Mouse (Mus musculus) G1E-ER4 (cell line): ENCODE results near the gene Plcb1. TPM values are rescaled to one million over a fixed set of nuclear protein-coding genes. Genes with fewer than 3 reads are reported as not detected.

Source experiments
- GATA1 ChIP-seq: IDR thresholded peaks from one replicate; pipeline ENCODE4 v1.8.0; 2012; ENCODE audit warnings: low read length, inconsistent platforms
- polyA plus RNA-seq: library from polyadenylated mRNA; stranded (reverse); fragments of >175 nt; gene quantifications from 2 replicates; pipeline ENCODE4 v1.2.3, GENCODE M21; 2012

The Plcb1 gene
- polyA plus RNA-seq, 1 experiment, result not detected

DNA sequence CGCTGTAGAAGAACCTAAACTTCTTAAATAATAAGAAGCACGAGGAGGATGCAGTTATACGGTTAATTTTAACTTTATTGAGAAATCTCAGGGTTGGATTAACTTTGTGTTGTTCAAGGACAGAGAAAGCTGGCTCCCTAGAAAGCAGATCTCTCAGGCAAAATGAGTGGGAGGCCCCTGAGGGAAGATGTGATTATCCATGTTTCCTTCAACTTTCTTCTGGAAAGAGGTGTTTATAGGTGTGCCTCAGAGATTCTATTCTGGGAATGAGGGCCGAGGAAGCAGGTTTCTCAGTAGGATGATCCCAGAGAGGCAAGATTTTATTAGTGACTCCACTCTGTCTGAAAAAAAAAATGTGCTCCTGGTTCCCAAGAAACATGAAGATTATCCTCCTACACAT lies 180.3 kb downstream of the Plcb1 start:
- TF ChIP-seq GATA1, result no peak

DNA sequence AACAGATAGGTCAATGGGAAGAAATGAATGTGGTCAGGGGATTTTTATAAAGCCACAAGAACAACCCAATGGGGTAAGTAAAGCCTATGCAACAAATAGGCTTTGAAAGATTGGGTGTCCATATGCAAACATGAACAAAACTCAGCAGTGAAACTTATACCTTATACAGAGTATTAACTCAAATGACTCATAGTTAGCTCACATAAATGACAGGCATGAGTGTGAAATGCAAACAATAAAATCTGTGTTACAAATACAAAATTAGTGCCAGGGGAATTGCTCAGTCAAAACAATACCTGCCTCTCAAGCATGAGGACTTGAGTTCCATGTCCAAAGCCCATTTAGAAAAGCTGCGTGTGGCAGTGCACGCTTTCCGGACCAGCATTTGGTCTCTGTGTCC lies 182.5 kb downstream of the Plcb1 start:
- no peak for TF ChIP-seq GATA1

DNA sequence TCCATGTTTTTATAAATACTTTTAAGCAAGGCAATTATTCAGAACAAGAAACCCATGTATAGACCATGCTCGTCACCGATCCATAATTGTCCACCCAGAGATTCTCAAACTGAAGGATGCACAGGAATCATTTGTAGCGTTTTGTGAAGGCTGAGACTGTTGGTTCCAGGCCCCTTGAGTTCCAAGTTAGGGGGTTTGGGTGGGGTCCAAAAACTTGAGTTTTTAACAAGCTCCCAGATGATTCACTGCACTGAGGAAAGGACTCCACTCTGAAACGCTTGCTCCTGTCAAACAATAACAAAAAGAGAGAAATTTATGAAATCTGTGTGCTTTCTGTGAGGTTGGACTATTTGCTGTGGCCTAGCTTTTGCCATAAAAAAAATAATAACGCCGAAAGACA lies 186.5 kb downstream of the Plcb1 start:
- TF ChIP-seq GATA1, result no peak

DNA sequence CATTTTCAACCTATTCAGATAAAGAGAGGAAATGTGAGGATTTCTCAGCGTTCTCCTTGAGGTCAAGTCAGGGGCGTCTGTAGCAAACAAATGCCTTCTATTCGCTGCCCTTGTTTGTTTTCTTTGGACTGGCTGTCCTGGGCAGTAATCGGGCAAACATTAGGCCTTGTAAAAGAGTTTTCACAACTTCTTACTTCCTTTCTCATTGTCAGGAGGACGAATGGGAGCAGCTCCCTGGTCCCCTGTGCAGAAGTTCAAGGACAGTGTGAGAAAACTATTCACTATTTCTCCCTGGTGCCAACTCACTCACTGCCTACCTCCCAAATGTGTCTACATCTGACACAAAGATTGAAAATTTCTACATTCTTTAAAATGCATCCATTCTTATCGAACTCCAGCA lies 188.8 kb downstream of the Plcb1 start:
- no peak for TF ChIP-seq GATA1

DNA sequence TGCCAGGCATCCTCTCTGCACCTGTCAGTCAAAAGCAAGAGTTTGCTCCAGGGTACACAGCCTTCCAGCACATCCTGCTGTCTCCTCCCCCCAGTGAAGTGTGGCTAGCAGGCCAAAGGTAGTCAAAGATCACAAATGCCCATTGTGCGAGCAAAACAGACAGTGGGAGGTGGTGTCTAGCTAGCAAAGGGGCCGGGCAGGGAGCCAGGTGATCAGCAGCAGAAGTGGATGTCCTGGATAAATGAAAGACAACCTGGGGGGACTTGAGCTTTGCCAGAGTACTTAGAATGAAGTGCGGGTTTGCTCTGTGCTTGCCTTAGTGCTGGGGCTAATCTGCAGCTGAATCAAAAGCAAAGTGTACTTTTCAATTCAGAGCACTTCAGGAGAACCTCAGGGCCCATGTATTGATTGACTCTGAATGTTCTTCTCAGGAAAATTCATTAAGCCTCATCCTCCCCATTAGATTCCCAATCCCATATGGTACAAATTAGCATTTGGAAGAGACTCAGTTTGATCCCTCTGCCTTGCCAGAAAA lies 191.0 kb downstream of the Plcb1 start:
- no peak for TF ChIP-seq GATA1

DNA sequence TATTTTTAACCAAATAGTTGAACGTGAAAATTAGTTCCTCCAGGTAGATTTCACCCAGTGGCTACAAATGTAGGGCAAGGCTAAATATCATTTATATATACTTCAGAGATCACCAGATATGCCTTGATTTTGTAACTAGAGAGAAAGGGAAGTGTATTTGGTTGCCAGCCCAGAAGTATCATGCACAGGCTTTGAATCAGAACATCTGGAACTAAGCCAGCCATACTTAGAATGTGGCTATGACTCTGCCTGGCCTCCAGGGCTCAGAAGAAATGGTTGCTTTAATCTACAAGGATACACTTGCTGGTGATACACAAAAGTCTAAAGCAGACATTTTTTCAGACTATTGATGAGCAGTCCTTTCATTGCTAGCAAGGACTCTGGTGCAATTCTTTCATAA lies 191.8 kb downstream of the Plcb1 start:
- TF ChIP-seq GATA1, result no peak

DNA sequence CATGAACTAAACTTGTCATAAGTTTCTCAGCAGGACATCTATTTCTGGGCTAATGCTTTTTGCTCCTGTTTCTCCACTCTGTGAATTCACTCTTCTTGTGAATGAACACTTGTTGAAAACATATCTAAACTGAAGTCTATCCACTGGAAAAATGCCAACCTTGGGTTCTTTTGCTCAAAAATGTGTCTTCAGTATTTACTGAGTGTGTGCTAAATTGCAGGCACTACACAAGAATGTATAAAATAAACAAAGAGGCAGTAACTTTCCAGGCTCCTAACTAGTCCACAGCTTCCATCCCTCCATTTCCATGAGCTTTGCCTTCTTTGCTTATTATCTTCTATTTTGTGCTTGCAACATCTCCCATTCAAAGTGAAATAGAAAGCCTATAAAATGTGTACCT lies 195.5 kb downstream of the Plcb1 start:
- TF ChIP-seq GATA1, result no peak

DNA sequence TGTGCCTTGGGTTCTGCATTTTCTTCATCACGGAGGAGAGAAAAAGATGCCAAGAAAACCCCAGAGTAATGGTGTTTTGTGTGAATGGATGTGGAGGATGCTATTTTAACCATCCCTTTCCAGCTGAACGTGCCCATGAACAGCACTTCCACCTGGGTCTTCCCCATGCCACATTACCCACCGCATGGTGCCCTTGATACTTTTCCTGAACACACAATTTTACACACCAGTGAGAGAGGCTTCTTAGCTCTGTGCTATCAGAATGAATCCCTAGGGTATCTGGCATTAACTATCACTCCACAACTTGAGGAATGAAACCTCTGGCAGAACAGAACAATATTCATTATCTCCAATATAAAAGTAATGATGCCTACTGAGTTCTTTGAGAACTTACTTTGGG lies 199.0 kb downstream of the Plcb1 start:
- TF ChIP-seq GATA1, result no peak

DNA sequence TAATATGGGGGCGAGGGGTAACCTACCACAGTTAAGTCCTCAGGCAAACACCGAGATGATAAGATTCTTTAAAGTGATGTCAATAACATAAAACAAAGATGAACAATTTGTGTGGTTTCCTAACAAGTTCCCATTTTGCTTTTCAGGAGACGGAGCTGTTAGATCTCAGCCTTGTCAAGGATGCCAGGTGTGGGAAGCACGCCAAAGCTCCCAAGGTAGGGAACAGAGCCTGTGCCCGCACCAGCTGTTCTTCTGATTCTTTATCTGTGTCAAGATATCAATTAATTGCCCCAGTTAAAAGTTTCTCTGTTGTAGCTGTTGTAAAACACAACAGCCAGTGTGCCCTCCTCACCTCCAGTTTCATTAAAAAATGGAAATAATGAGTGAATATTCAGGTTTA lies 202.1 kb downstream of the Plcb1 start:
- no peak for TF ChIP-seq GATA1

DNA sequence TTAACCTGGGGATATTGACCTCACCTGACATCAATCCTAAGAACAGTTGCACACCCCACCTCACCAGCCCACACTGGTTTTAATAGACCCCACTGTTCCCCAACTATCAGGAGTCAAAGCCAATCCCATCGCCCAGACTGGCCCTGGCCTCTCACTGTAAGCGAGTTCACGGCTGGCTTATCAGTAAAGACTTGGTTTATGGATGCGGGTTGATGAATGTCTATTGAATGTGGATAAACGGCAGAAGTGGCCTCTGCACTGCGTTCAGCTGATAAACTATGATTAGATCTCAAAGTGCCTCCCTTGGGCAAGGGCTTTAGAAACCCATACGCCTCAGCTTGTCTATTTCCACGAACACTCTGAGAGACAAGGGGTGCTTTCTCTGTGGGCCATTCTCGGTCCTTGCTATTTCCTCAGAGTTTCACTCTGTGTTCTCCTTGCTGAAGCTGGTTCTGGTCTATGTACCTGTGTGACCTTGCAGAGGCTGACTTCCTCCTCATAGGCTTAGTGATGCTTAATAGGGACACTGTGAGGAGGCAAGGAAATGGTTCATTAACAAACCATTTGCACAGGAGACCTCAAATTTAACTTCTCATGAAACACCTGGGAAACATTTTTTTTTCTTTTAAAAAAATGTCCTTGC lies 203.9 kb downstream of the Plcb1 start:
- peak; percentile 64 for TF ChIP-seq GATA1

DNA sequence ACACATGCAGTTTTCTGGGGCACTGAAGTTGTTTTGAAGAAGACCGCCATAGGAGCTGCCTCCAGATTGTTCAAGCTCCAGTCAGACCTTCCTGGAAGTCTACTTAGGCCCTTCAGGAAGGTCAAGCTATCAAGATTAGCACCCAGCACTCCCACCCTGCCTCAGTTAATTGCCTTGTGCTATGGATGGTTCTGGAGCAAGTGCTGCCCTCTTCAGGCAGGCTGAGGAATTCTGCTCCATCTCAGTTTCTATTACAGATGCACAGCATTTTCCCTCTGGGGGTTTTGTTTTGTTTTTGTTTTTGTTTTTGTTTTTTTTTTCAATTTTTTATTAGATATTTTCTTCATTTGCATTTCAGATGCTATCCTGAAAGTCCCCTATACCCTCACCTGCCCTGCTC lies 221.3 kb downstream of the Plcb1 start:
- TF ChIP-seq GATA1, result no peak

DNA sequence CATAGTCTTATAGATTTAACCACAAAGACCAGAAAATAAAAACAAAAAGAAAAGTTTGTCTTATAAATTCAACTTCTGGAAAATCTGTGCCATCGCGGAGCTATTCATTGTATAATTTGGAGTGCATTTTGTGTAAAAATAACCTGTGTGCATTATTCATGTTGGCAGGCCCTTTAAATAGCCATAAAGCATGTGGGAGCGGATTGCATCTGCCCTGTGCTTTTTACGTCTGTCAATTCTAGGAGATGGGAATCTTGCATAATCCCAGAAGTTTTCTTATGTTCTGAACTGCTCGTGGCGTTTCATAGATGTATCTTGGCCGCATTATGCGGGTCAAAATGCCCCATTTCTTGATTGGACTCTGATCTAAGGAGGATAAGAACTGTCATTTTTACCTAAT lies 224.5 kb downstream of the Plcb1 start:
- no peak for TF ChIP-seq GATA1

DNA sequence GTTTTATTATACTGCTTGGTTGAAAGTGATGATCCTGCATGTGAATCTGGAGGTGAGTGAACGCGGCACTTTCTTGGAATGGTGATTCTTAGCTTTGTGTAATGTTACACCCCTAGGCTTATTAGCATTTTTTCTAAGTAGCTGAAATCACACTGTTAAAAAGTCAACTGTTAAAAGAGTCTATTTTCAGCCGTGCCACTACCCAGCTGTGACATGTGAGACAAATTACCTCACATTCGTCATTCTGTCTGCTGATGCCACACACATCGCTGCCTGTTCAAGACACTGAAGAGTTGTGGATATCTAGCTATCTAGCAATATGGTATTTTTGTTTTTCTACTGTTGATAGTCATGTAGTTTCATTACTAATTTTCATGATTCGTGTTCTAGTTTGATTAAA lies 229.6 kb downstream of the Plcb1 start:
- no peak for TF ChIP-seq GATA1

DNA sequence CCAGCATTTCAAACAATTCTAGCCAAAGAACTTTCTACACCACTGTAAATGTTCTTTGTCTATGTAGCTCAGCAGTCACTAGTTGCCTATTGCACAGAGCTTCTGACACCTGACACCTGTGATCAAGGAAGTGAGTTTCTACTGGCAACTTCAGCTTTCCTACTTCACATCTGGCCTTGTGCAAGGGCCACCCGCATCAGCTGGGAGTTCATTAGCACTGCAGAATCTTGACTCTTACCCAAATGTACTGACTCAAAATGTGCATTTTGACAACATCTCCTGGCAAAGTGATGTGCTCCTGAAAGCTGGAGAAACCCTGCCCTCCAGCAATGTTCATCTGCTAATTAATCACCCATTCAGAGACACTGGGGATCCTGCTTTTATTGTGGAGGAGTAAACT lies 232.4 kb downstream of the Plcb1 start:
- TF ChIP-seq GATA1, result no peak

DNA sequence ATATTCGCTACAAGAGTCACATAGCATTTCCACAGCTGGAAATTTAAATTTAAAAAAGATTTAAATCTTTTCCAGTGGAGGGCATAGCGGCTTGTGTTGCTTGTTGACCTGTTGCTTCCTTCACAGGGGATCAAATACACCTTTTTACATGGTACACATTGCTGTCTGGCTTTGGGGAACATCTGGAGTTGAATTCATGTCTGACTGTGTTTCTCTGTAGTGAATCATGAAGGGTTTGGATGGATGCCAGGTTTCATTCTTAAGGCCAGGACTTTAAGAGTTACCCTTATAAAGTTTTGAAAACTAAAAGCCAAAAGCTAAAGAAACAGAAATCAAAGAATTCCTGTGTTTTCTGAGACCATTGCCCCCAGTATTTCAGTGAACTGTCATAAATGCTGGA lies 232.8 kb downstream of the Plcb1 start:
- TF ChIP-seq GATA1, result no peak

DNA sequence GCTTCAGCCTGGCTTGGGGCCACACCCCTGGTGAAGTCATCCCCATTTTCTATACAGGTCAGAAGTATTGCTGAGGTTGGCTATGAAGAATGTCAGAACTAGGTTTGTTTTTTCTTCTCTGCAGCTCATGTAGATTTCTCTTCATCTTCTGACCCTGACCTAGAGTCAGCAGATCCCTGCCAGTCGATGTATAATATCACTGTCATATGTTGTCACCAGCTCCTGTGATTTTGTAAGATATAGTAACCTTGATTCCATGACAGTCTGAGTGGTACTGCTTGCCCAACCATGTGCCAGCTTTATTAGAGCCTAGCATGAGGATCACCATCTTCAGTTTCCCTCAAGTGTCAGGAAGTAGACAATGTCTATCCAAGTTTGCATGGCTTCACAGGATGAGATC lies 233.7 kb downstream of the Plcb1 start:
- TF ChIP-seq GATA1, result no peak

DNA sequence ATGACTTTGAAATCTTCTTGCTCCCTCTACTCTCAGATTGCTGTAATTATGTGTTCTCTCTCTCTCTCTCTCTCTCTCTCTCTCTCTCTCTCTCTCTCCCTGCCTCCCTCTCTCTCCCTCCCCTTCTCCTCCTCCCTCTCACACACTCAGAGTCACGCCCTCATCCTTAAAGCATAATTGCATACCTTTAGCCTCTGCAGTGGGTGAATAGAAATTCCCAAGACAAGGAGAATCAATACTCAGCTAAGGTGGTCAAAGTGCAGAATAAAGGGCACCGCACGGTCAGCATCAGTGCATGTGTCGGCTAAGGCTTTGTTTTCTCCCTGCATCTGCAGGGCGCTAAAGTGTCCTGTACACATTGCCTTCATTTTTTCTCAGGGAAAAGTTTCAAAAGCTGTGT lies 243.4 kb downstream of the Plcb1 start:
- no peak for TF ChIP-seq GATA1

DNA sequence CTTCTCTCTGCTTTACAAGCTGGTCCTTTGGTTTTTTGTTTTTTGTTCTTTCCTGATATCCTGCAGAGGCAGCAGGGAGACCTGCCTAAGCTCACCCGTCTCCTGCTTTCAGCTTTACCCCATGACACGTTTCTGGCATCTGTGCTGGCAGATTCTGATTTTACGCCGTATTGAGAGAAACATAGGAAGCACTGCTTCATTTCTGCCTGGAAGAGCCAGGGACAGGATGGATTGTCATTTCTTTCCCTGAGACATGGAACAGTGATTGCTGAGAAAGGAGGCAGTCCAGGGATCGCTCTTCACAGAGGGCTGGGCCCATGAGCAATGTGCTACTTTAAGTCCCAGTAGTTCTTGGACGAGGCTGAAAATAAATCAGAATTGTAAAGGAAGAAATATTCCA lies 243.8 kb downstream of the Plcb1 start:
- no peak for TF ChIP-seq GATA1

DNA sequence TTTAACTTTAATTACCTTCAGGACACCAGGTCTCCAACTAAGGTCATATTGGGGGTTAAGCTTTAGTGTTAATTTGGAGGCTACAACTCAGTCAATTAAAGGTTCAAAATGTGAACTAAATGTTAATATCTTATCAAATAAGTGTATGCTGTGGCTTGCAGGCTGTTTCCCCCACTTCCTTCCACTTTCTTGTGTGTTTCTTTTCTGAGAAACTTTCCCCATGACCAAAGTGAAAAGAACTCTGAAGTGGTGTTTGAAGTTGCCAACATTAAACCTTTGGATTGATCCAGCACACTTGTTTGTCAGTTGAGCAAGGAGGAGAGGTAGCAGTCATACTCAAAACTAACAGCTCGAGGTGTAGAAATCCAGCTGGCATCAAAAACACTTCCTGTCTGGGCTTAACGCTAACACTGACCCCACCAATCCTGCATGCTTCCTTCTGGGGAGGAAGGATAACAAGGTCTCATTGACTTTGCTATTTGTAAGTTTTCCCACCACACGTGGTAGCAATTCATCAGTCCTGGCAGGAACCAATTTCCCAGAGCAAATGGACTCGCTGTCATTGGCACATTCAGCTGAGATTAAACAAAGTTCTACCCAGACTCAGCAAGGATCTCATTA lies 249.9 kb downstream of the Plcb1 start:
- no peak for TF ChIP-seq GATA1
